Mouse (Mus musculus) forebrain, embryonic 11.5 days (tissue): ENCODE measurements around the gene Nkd1. TPM values are rescaled to one million over a fixed set of nuclear protein-coding genes. Genes with fewer than 3 reads are reported as not detected.

Experiments
- ATAC-seq: fragments of 200-750 bp; cut with Nextera tagmentation; replicated peaks from 2 replicates; pipeline ENCODE4 v1.8.0; 2017; ENCODE audit warnings: moderate TSS enrichment; ENCODE audit not compliant: low FRiP score
- DNase-seq: peaks from one replicate; pipeline ENCODE4 v3.0.0-alpha.2; 2017; ENCODE audit warnings: low spot score
- H3K27ac ChIP-seq: fragments of 300-500 bp; sonication (generic); 2 replicates; pipeline ENCODE4 v1.5.1; 2014; ENCODE audit warnings: low read depth, low read length
- H3K27me3 ChIP-seq: fragments of 300-500 bp; sonication (generic); 2 replicates; pipeline ENCODE4 v1.6.1; 2014; ENCODE audit warnings: mild to moderate bottlenecking, low read length, mixed read lengths; ENCODE audit not compliant: control insufficient read depth, insufficient read depth
- H3K36me3 ChIP-seq: fragments of 300-500 bp; sonication (generic); 2 replicates; pipeline ENCODE4 v1.6.1; 2014; ENCODE audit warnings: mild to moderate bottlenecking, low read length, moderate library complexity, mixed read lengths; ENCODE audit not compliant: control insufficient read depth, insufficient read depth
- H3K4me1 ChIP-seq: fragments of 300-500 bp; sonication (generic); replicated peaks from 2 replicates; pipeline ENCODE4 v1.6.1; 2014; ENCODE audit warnings: low read length, mixed read lengths; ENCODE audit not compliant: control insufficient read depth, insufficient read depth
- H3K4me2 ChIP-seq: fragments of 300-500 bp; sonication (generic); 2 replicates; pipeline ENCODE4 v1.6.1; 2014; ENCODE audit warnings: low read depth, mild to moderate bottlenecking, low read length, moderate library complexity, mixed read lengths; ENCODE audit not compliant: severe bottlenecking
- H3K4me3 ChIP-seq: fragments of 300-500 bp; sonication (generic); 2 replicates; pipeline ENCODE4 v1.5.1; 2014; ENCODE audit warnings: low read depth, low read length
- H3K9ac ChIP-seq: fragments of 300-500 bp; sonication (generic); 2 replicates; pipeline ENCODE4 v1.6.1; 2014; ENCODE audit warnings: low read length
- H3K9me3 ChIP-seq: fragments of 300-500 bp; sonication (generic); 2 replicates; pipeline ENCODE4 v1.6.1; 2016; ENCODE audit warnings: low read length, mixed read lengths; ENCODE audit not compliant: control insufficient read depth
- WGBS: fragments of 180-500 bp; shearing (Covaris S2); extraction: QIAGEN DNeasy Blood & Tissue Kit; methylation state at CpG from one replicate; pipeline ENCODE4 v1.1.7; 2014; 5-methylcytosine and 5-hydroxymethylcytosine counted together
- polyA plus RNA-seq: library from polyadenylated mRNA; unstranded; fragments of >200 nt; fragmentation: Nextera tagmentation; extraction: Ambion mirVana; gene quantifications from 2 replicates; pipeline ENCODE4 v1.2.1, GENCODE M21; 2014

The Nkd1 gene
- polyA plus RNA-seq, 1 experiment from 2014 or later, result 63.0 TPM

DNA sequence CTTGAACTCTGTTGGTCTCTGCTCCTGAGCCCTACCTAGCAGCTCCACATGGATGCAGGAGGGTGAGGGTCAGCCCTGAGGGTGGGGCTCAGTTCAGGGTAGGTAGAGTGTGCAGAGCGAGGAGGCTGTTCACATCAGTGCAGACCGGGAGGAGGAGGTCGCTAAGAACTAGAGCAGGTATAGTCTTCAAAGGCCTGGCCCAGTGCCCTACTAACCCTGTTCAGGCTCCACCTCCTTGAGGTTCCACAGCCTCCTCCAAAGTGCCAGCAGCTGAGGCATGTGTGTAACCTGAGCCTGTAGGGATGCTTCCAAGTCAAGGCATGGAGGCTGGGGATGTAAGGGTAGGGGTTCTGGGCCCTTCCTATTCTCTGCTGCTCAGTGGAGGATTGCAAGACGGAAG is 23.5 kb downstream of the Nkd1 start:
- H3K9ac ChIP-seq, result no peak overlapping the region
- 73% methylated on average over 4 of the region's 4 CpGs for WGBS
- no peaks in the 10 kb centered on the region for H3K27me3 ChIP-seq
- H3K9me3 ChIP-seq, result no peaks in the 10 kb centered on the region
- no peaks in the 10 kb centered on the region for H3K4me1 ChIP-seq
- H3K4me3 ChIP-seq, result no peak overlapping the region
- DNase-seq (no peak), ATAC-seq (no peak)
- H3K27ac ChIP-seq, result no peak overlapping the region
- no peaks in the 10 kb centered on the region; the same call in 1 of the 2 replicates for H3K36me3 ChIP-seq
- no peak overlapping the region for H3K4me2 ChIP-seq

GRCm38 (mm10) chr8:88545441-88545840 is 24.3 kb downstream of the Nkd1 start:
- no peak overlapping the region for H3K4me3 ChIP-seq
- H3K9ac ChIP-seq, result no peak overlapping the region
- H3K36me3 ChIP-seq, result no peaks in the 10 kb centered on the region; the same call in 1 of the 2 replicates
- H3K4me1 ChIP-seq, result no peaks in the 10 kb centered on the region
- 95% methylated on average over 7 of the region's 7 CpGs for WGBS
- no peaks in the 10 kb centered on the region for H3K9me3 ChIP-seq
- H3K27me3 ChIP-seq, result no peaks in the 10 kb centered on the region
- no peak overlapping the region for H3K4me2 ChIP-seq
- DNase-seq (no peak), ATAC-seq (no peak)
- H3K27ac ChIP-seq, result no peak overlapping the region

DNA sequence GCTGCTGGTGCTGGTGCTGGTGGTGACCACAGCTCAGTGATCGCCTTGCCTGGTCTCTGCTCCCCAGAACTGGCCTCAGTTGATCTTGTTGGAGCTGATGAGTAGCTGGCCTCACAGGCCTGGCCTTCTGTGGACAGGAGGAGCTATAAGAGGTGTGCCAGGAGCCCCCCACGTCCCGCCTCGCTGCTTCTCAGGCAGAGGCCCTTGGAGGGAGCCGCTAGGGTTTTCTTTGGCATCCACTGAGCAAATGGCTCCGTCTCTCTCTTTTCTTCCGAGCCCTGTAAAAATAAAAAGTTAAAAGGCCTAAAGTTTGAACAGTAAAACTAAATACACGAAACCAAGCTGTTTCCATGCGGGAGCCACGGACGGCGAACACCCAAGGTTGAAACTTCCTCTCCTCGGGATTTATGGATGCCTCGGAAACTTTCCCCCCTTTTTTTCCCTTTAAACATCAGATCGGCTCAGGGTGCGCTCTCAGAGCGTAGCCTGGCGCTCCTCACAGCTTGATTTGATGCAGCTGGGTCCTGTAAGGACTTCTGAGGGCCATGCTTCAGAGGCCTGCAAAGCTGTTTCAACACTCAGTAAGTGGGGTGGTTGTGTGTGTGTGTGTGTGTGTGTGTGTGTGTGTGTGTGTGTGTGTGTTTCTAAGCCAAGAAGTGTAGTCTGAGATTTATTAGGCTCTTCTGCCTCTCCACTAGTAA is 25.0 kb downstream of the Nkd1 start:
- H3K27ac ChIP-seq, result no peak overlapping the region
- DNase-seq, result no peak
- H3K9me3 ChIP-seq, result no peaks in the 10 kb centered on the region
- no peaks in the 10 kb centered on the region for H3K4me1 ChIP-seq
- ATAC-seq, result no peak
- H3K36me3 ChIP-seq, result no peaks in the 10 kb centered on the region; the same call in 1 of the 2 replicates
- H3K4me2 ChIP-seq, result no peak overlapping the region
- H3K27me3 ChIP-seq, result no peaks in the 10 kb centered on the region
- 87% methylated on average over 18 of the region's 18 CpGs for WGBS
- no peak overlapping the region for H3K4me3 ChIP-seq
- no peak overlapping the region for H3K9ac ChIP-seq

DNA sequence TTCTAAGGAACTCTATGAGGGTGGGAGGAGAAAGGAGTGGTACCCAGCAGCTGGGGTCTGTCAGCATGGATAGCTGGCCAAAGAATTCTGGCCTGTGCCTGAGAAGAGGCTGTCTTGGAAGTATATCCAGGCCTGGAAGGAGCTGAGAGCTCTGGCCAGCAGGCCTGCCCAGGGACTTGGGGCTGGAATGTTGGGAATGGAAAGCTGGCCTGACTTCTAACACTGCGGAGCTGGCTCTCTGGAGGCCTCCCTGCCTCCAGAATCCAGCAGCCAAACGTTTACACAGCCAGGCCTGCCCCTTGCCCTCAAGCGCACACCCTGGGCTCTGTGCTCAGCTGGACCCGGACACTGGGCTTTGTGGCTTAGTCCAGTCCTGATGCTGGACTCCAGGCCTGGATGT is 34.5 kb downstream of the Nkd1 start:
- Histone ChIP-seq H3K36me3 (no peaks in the 10 kb centered on the region), H3K4me1 (no peaks in the 10 kb centered on the region), H3K27me3 (no peaks in the 10 kb centered on the region), H3K4me2 (no peak overlapping the region), H3K9ac (no peak overlapping the region), H3K9me3 (no peaks in the 10 kb centered on the region), H3K4me3 (no peak overlapping the region), H3K27ac (no peak overlapping the region)
- 75% methylated on average over 4 of the region's 4 CpGs for WGBS
- no peak for ATAC-seq
- DNase-seq, result no peak

DNA sequence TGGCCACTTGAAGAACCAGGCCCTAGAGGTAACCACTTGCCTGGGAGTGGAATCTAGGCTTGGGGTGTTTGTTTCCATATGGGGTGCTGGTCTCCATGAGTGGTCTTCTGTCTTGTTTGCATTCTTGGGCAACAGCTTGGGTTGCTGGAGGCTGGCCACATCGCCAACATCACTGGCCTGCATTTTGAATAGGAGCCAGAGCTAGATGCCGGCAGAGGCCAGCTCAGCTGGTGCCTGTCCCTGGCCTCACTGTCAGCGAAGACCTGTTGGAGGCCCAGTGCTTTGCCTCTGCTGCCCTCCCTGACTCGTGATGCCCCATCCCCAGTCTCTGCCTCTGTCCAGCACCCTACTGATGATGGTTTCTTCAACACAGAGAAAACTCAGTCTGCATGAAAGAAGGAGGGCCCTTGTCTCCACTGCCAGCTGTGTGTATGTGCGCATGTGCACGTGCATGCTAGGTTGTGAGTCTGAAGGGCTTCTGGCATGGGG is 38.9 kb downstream of the Nkd1 start:
- Histone ChIP-seq H3K27ac (no peak overlapping the region), H3K27me3 (no peaks in the 10 kb centered on the region), H3K4me3 (no peak overlapping the region), H3K9ac (no peak overlapping the region), H3K4me1 (no peaks in the 10 kb centered on the region), H3K36me3 (no peaks in the 10 kb centered on the region), H3K9me3 (no peaks in the 10 kb centered on the region), H3K4me2 (no peak overlapping the region)
- ATAC-seq (no peak), DNase-seq (no peak)
- 86% methylated on average over 6 of the region's 6 CpGs for WGBS

- ATAC-seq (no peak), DNase-seq (no peak)
- WGBS, result 85% methylated on average over 3 of the region's 3 CpGs
- no peaks in the 10 kb centered on the region for H3K4me1 ChIP-seq
- no peak overlapping the region for H3K9ac ChIP-seq
- no peaks in the 10 kb centered on the region for H3K27me3 ChIP-seq
- H3K4me3 ChIP-seq, result no peak overlapping the region
- no peaks in the 10 kb centered on the region for H3K9me3 ChIP-seq
- H3K27ac ChIP-seq, result no peak overlapping the region
- H3K4me2 ChIP-seq, result no peak overlapping the region
- H3K36me3 ChIP-seq, result no peaks in the 10 kb centered on the region
These were observed 40.2 kb downstream of the Nkd1 start for GRCm38 (mm10) chr8:88561402-88561801.

- WGBS, result 77% methylated on average over 10 of the region's 11 CpGs
- DNase-seq, result no peak
- no peak overlapping the region for H3K9ac ChIP-seq
- ATAC-seq, result no peak
- H3K4me1 ChIP-seq, result no peaks in the 10 kb centered on the region; the same call in 1 of the 2 replicates
- H3K4me3 ChIP-seq, result no peak overlapping the region
- no peaks in the 10 kb centered on the region for H3K27me3 ChIP-seq
- H3K27ac ChIP-seq, result no peak overlapping the region
- no peaks in the 10 kb centered on the region for H3K9me3 ChIP-seq
- H3K36me3 ChIP-seq, result no peaks in the 10 kb centered on the region
- no peak overlapping the region for H3K4me2 ChIP-seq
These were observed 43.2 kb downstream of the Nkd1 start for GRCm38 (mm10) chr8:88564256-88564903.

DNA sequence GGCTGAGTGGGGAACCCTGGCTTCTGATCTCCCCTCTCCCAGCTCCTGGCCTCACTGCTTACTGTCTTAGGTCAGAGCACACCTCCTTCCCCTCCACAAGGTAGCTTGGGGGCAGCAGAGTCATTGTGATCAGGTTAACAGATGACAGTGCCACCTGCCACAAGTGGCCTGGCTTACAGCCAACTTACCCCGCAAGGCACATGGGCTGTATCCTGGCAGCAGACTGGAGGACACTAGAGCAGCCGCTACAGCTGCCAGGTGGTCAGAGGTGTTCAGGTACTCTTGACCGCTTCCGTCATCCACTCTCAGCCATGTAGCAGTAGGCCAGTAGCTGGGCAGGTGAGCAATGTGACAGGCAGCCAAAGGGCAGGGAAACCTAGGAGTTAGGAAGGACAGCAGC is 45.0 kb downstream of the Nkd1 start:
- no peak overlapping the region for H3K27ac ChIP-seq
- no peak for ATAC-seq
- H3K36me3 ChIP-seq, result no peaks in the 10 kb centered on the region
- WGBS, result 93% methylated on average over 4 of the region's 4 CpGs
- no peak for DNase-seq
- no peak overlapping the region for H3K9ac ChIP-seq
- no peak overlapping the region for H3K4me2 ChIP-seq
- H3K4me3 ChIP-seq, result no peak overlapping the region
- H3K4me1 ChIP-seq, result no peaks in the 10 kb centered on the region; the same call in 1 of the 2 replicates
- no peaks in the 10 kb centered on the region for H3K27me3 ChIP-seq
- no peaks in the 10 kb centered on the region for H3K9me3 ChIP-seq
